Mouse (Mus musculus): ENCODE data around the gene Cdk8.

- TF ChIP-seq GATA1 (IDR thresholded peaks at IDR 0.05; ENCODE audit: borderline replicate concordance, low read length): no peak
- TF ChIP-seq FLI1 (IDR thresholded peaks at IDR 0.05; ENCODE audit: low read length): no peak
Observed at GRCm38 (mm10) chr5:146232056-146232675, 1.1 kb downstream of the Cdk8 start.

All from megakaryocyte, embryonic 14.5 days (primary cell).